Mouse (Mus musculus) Patski (cell line): Measurements from ENCODE around the gene Asic2. TPM values are rescaled to one million over a fixed set of nuclear protein-coding genes. Genes with fewer than 3 reads are reported as not detected.

Source experiments
- ATAC-seq: fragments of 100-300 bp; one replicate; pipeline ENCODE4 v1.8.0; 2021
- CTCF ChIA-PET: fragments of 350-600 bp; sonication (Branson Sonifier 250); formaldehyde crosslinking; loops from one replicate; lab custom pipeline; 2022; ENCODE audit warnings: inconsistent platforms; lab: Charles Lee
- POLR2A ChIA-PET: fragments of 350-600 bp; sonication (Branson Sonifier 250); formaldehyde crosslinking; loops from one replicate; lab custom pipeline; 2022; ENCODE audit warnings: antibody characterized with exemption, inconsistent platforms; lab: Charles Lee
- DNase-seq: peaks from one replicate; pipeline ENCODE4 v3.0.0-alpha.2; 2011; ENCODE audit warnings: low read depth, low spot score
- H3K27me3 ChIP-seq: fragments of 371-371 bp; one replicate; pipeline ENCODE4 v1.5.1; 2021
- CTCF ChIP-seq: fragments of 100-300 bp; IDR thresholded peaks from one replicate; pipeline ENCODE4 v1.5.1; 2021
- in situ Hi-C: fragments of 300-500 bp; cut with MboI; formaldehyde crosslinking; loops from 3 replicates; pipeline ENCODE4 v1.11.1; 2018; ENCODE audit warnings: low pct_unique_long_range_greater_than_20kb, mixed read lengths
- polyA plus RNA-seq: library from polyadenylated mRNA; unstranded; gene quantifications from one replicate; pipeline ENCODE4 v1.2.3, GENCODE M21; 2021

The Asic2 gene
- polyA plus RNA-seq, 1 experiment from 2014 or later = 0.04 TPM

DNA sequence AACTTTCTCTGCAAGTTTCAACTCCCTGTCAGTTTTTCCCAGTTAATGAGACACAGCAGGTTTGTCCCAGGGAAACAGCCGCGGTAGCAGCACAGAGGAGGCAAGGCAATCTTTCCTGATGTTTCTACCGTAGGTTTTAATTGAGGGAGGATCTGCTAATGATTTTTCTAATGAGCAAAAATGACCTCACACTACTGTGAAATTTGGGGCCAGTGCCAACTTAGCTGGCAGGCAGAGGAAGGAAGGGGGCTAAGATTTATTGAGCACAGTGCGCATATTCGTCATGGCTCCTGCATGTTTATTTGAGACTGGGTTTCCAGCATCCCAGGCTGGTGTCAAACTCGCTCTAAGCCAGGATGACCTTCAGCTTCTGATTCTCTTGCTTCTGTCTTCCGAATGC lies 957.5 kb downstream of the Asic2 start:
- H3K27me3 ChIP-seq = peaks cover 65% of the 10 kb centered on the region
- in situ Hi-C loops = no loop called here
- CTCF ChIA-PET = no interaction called here
- POLR2A ChIA-PET = no interaction called here
- no peak for ATAC-seq
- TF ChIP-seq CTCF = no peak
- no peak for DNase-seq

DNA sequence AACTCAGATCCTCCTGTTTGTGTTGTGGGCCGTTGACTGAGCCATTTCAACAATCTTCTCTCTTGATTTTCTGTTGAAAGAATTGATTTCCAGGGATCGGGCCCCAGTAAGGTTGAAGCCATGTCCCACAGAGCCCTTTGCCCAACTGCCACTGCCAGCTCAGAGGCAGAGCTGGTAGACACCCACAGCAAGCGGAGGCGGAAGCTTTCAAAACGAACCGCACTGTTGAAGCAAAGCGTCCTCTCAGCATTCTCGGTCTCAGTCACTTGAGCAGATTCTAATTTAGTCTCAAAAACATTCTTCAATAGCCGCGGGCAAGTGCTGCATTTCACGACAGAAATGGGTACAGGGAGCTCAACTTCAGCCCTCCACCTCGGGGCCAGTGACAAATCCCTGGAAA lies 958.9 kb downstream of the Asic2 start:
- H3K27me3 ChIP-seq = peaks cover 62% of the 10 kb centered on the region
- no peak for DNase-seq
- no peak for TF ChIP-seq CTCF
- ATAC-seq = no peak
- ChIA-PET CTCF (no interaction called here), POLR2A (no interaction called here)
- in situ Hi-C loops = no loop called here

DNA sequence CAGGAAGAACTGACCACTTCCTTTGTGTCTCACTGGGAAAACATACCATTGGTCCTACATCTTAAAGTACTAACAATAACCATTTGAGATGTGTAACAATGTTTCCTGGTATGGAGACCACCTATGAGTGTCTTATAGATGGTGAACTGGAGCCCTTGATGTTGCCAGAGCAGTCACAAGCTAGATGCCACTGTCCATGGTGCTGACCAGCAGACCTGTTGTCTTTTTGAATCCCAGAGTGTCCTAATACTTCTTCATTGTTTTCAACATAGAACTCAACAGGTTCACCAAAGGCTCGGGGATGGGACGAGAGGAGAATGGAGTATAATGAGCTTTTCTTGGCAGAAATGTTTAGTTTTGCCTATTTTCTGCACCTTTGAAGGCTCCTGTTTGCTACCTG lies 962.4 kb downstream of the Asic2 start:
- in situ Hi-C loops = no loop called here
- TF ChIP-seq CTCF = no peak
- DNase-seq = no peak
- ATAC-seq = no peak
- CTCF ChIA-PET = no interaction called here
- H3K27me3 ChIP-seq = peaks cover 50% of the 10 kb centered on the region
- POLR2A ChIA-PET = no interaction called here

DNA sequence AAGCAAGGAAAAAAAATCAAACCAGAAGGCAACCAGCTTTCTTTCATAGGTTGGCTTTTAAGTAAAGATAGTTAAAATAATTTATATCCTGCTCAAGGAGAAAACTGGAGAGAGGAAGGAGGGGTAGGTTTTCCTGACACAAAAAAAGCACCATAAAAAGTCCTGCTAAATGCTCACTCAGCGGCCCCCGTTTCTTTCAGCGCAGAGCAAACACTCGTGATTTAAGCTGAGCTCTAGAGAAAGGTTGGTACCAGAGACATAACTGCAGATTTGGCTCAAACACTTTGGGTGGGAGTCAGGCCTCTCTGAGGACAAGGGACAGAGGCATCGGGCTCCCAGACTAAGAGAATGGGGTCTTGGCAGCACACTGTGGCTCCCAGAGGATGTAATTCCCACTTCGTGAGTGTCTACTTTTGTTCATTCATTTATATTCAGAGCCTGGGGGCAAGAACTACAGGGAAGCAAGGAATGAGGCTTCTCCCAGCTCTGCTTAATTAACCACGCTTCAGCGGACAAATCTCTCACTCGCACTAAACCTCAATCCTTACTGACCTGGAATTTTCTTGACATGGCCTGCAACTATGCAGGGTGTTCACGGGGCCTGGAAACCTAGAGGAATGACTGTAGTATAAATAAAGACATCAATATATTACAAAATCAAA lies 965.4 kb downstream of the Asic2 start:
- ChIA-PET CTCF (interaction anchor here (1.2 kb wide), 1 partner anchor 120 kb away, joined by 3 read pairs; no protein-coding TSS in a partner anchor), POLR2A (no interaction called here)
- ATAC-seq (no peak), DNase-seq (no peak)
- peaks cover 39% of the 10 kb centered on the region for H3K27me3 ChIP-seq
- TF ChIP-seq CTCF = no peak
- in situ Hi-C loops = no loop called here

DNA sequence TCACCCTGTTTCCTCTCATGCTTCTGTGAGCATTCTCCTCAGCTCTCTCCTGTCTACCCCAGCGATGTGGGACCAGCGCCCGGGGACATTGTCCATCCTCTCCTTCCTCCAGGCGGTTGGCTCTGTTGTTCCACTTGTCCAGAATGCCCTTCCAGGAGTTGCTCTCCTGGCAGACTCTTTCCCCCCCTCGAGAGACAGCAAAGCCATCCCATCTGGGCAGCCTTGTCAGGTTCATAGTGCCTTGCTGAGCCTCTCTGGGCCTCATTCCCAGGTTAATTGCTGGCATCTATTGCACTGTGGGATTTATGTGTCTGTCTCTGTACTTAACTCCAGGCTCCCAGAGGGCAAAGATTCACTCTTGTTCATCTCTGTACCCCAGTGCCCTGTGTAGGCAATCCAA lies 972.6 kb downstream of the Asic2 start:
- peaks cover 56% of the 10 kb centered on the region for H3K27me3 ChIP-seq
- ATAC-seq (no peak), DNase-seq (no peak)
- POLR2A ChIA-PET = no interaction called here
- no peak for TF ChIP-seq CTCF
- in situ Hi-C loops = no loop called here
- CTCF ChIA-PET = no interaction called here

DNA sequence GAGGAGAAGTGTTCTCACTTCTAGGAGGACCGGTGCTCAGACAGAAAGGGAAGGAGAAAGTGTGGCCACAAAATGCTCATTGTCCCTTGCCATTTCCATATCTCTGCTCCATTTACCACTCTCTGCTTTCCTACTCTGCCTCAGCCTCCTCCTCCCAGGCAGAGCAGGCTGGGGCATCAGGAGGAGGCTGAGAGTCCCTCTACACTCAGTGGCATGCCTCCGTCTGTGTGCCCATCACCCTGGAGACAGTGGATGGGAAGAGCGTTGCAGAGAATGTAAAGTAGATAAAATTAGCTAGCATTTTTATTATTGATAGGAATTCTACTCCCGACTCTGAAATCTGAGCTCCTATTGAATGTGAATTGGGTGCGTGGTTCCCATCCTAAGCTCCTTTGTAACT lies 984.7 kb downstream of the Asic2 start:
- ATAC-seq = no peak
- ChIA-PET POLR2A (no interaction called here), CTCF (no interaction called here)
- TF ChIP-seq CTCF = no peak
- no peak for DNase-seq
- in situ Hi-C loops = no loop called here
- H3K27me3 ChIP-seq = peaks cover 51% of the 10 kb centered on the region

DNA sequence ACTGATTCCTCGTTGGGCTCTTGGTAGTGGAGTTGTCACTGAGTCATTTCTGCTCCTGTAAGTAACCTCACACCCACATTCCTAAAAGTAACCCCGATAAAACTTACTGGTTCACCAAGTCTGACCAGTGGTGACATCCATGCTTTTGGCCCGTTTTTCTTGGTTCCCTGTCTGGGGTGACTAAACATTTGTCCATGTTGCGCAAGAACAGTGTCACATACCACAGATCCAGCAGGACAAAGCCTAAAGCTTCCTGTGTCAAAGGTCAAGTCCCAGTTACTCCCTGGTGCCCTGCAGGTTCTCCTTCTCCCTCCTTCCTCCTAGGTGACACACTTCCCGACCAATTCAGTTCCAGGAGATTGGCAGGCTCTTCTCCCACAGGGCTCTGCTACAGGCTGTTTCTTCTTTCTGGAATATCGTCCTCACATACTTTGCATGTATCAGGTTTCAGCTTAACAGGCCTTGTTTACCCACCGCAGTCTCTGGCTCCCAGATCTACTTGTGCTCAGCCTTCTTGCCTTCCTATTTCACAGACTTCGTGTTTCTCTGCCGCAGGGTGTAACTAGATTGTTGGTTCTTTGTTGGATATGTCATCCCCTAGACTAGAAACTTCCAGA lies 991.9 kb downstream of the Asic2 start:
- DNase-seq = no peak
- CTCF ChIA-PET = interaction anchor here (1.1 to 1.5 kb wide), 3 partner anchors 13 to 24 kb away, joined by 3 to 4 read pairs (median 3); no protein-coding TSS in a partner anchor
- ATAC-seq = no peak

DNA sequence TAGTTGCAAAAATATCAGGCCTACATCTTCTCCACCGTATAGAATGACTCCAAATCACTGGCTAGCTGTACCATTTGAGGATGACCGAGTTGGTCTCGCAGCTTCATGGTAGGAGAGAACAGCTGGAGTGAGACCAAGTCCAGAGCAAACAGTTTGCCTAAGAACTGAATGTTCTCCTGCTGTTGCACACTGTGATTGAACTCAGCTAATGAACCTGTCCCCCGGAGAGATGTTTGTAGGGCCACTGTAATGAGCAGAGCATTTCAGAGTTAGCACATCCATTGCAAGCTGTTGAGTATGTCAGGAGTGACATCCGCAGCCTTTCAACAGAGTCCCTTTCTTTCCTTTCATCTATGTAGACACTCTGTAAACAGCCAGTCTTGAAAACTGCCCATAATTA lies 993.6 kb downstream of the Asic2 start:
- H3K27me3 ChIP-seq = peaks cover 10% of the 10 kb centered on the region
- ChIA-PET CTCF (no interaction called here), POLR2A (no interaction called here)
- TF ChIP-seq CTCF = no peak
- no peak for ATAC-seq
- in situ Hi-C loops = no loop called here
- no peak for DNase-seq

More for the DNA sequence above, 991.9 kb downstream of the Asic2 start:
- no peak for TF ChIP-seq CTCF
- in situ Hi-C loops = no loop called here
- H3K27me3 ChIP-seq = peaks cover 14% of the 10 kb centered on the region
- POLR2A ChIA-PET = no interaction called here

DNA sequence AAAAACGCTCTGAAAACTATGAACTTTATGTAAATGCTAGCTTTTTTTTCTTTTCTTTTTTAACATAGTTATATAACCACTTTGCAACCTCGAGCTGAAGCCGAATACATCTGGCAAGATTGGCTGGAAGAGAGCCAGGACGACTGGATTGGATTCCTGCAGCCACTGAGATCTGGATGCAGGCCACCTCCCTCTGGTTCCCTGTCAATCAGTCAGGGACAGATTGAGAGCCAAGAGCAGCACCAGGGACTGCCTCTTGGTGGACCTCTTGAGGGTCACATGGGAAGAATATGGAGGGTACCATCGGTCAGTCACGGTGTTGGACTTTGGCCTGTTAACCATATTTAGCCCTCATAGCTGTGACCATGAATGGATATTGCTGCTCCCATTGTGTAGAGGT lies 994.3 kb downstream of the Asic2 start:
- DNase-seq = no peak
- POLR2A ChIA-PET = no interaction called here
- CTCF ChIA-PET = no interaction called here
- in situ Hi-C loops = no loop called here
- no peak for ATAC-seq
- peaks cover 11% of the 10 kb centered on the region for H3K27me3 ChIP-seq
- no peak for TF ChIP-seq CTCF

DNA sequence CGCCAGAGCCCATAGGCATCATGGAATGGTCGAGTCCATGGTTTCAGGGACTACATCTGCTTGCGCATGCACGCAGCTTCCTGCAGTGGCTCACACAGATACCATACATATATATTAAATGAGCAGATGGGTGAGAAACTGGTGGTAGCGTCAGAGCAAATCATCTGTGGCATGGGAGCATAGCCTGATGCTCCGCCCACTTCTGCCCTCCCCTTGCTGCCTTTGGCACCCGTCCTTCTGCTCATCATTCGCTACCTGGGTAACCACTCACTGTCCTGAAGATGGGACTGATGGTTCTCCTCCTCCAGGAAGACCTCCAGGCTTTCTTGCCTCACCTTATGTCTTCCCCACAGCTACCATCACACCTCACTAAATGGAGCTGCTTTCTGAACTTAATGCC lies 995.0 kb downstream of the Asic2 start:
- DNase-seq (no peak), ATAC-seq (no peak)
- H3K27me3 ChIP-seq = peaks cover 17% of the 10 kb centered on the region
- POLR2A ChIA-PET = no interaction called here
- CTCF ChIA-PET = no interaction called here
- in situ Hi-C loops = no loop called here
- no peak for TF ChIP-seq CTCF

DNA sequence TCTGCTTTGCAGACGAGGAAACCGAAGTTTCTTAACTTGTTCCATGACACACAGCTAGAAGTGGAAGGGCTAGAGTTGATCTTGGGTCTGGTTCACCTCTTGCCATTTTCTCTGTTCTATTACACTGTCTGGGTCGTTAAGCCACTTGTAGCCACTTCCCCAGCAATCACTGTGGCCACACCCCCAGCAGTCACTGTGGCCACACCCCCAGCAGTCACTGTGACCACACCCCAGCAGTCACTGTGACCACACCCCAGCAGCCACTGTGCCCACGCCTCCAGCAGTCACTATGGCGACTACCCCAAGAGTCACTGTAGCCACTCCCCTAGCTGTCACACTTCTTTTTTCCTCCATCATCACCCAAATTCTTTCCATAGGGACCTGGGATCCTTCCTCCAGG lies 1000.7 kb downstream of the Asic2 start:
- CTCF ChIA-PET = no interaction called here
- in situ Hi-C loops = no loop called here
- H3K27me3 ChIP-seq = peaks cover 42% of the 10 kb centered on the region
- no peak for DNase-seq
- TF ChIP-seq CTCF = no peak
- ATAC-seq = no peak
- POLR2A ChIA-PET = no interaction called here
